Mouse (Mus musculus): ENCODE results near the gene Gprc5d.

DNA sequence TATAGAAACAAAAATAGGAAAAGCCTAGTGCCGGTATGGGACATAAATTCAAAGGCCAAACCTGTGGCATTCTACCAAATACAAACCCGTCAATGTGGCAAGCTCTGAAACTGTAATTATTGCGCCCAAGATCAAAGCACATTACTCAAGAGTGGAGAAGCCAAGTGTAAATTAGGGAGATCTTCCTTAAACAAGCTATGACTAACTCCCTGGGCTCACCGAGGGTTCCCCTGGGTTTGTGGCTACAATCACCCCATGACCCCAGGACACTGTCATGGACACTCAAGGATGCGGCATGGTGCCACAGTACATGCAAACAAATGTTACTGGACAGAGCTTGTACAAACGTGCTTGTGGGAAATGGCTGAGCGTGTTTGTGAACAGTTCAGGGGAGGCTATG lies 15.0 kb upstream of the Gprc5d start:
- TF ChIP-seq CTCF (IDR thresholded peaks at IDR 0.05), result no peak
- no peak for TF ChIP-seq EP300 (IDR thresholded peaks at IDR 0.05)
